Mouse (Mus musculus) lung, postnatal 14 days (tissue): Measurements from ENCODE around the gene Ifnlr1.
"Not testable (repeated sequence)": the region's sequence is repeated elsewhere in the genome, so short reads cannot be mapped to it uniquely, and the experiment has no call there.

Experiments
- DNase-seq: peaks from one replicate; pipeline ENCODE4 v3.0.0; 2021

Gene Ifnlr1

GRCm38 (mm10) chr4:135685906-135686567 lies at the start of gene Ifnlr1:
Gene Ifnlr1 (plus strand): TSS chr4:135686287.
- peak; percentile 52 for DNase-seq

DNA sequence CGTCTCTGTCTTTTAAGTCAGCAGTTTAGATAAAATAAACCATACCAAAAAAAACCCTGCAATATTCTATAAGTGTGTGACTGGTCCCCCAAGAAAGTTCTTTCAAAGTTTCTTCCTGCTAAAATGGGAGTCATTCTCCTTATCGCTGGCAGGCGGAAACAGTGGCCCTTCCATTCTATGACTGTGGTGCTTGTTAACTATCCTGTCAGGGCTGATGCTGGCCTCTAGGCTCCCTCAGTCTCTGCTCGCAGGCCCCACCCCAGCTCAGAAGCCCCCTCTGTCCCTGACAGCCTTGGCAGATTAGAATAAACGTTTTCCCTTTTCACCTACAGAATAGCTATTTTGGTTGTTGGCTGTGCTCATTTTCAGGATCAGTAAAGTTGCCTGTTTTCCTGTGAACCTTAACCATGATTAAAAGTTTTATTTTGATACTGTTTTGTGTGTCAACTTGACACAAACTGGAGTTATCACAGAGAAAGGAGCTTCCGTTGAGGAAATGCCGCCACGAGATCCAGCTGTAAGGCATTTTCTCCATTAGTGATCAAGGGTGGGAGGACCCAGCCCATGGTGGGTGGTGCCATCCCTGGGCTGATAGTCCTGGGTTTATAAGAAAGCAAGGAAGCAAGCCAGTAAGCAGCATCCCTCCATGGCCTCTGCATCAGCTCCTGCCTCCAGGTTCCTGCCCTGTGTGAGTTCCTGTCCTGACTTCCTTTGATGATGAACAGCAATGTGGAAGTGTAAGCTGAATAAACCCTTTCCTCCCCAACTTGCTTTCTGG lies 44.6 kb upstream of the Ifnlr1 start:
- DNase-seq, result not testable (repeated sequence)

DNA sequence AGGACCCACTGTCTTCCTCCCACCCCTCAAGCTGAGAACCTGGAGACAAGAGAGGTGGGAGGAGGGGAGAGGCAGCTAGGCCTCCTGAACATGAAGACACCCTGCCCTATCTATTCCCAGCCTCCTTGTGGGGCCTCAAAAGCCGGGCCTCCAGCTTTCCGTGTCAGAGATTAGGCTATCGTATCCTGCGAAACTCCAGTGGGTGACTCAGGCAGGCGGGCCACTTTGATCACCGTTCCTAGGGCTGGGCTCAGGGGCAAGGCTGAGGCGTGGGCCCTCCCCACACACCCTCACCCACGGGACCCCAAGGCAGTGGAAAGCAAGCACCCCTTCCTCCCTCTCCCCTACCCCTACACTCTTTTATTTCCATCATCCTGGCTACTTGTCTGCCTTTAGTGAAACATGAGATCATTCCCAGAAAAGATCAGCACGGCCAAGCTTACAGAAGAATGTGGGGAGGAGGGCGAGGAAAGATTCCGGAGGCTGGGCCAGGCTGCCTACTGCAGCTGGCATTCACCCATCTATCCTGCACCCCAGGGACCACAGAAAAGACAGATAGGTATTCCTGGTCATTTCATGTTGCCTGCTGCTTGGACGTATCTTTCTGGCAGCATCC lies 41.0 kb upstream of the Ifnlr1 start:
- no peak for DNase-seq

DNA sequence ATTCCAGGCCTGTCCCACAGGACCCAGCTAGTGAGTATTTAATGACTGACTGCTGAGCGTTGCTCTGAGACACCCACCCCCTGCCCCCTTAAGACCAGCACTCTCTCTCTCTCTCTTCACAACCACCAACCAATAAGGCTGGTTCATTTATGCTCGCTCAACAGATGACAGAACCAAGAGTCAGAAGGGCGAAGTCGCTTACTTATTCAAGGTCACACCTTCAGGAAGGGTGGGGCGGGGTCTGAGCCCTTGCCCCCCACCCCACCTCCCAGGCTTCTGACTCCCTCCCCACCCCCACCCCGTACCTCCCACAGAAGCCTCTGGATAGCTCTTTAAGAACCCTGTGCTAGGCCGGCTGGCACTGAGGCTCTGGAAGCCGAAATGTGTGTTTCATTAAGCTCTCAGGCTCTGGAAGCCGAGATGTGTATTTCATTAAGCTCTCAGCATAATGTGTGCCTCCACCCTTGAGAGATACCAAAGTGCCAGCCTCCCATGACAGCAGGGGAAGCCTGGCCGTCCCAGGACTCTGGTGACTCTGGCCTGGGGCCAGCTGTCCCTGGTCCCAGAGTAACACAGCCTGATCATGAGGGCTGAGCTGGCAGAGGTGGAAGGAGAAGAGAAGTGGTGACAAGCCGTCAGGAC lies 33.0 kb upstream of the Ifnlr1 start:
- peak; percentile 16 for DNase-seq

GRCm38 (mm10) chr4:135653956-135654355 lies 32.1 kb upstream of the Ifnlr1 start:
- no peak for DNase-seq

- peak; percentile 54 for DNase-seq
Observed at GRCm38 (mm10) chr4:135655499-135655898, 30.6 kb upstream of the Ifnlr1 start.

- DNase-seq, result peak; percentile 46
Observed at GRCm38 (mm10) chr4:135656094-135656589, 29.9 kb upstream of the Ifnlr1 start.

GRCm38 (mm10) chr4:135658484-135658883 lies 27.6 kb upstream of the Ifnlr1 start:
- peak; percentile 32 for DNase-seq

DNA sequence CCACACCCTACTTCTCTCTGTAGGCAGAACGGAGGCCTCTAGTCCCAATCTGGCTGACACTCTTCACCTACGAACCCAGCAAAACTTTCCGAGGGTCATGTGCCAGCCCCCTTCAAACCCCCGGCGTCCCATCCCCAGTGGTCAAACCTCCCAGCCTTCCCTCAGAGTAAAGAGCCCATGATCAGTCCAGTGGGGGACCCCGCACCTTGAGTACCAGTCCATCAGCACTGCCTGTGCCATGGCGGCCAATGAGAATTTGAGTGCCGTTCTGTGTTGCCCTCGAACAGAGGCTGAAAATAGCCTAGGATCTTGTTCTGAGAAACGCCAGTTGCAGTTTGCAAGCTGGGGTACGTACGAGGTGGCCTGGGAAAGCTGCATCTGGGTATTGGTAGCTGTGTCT lies 27.2 kb upstream of the Ifnlr1 start:
- no peak for DNase-seq

- DNase-seq, result peak; percentile 19
Observed at GRCm38 (mm10) chr4:135661082-135661809, 24.8 kb upstream of the Ifnlr1 start.

GRCm38 (mm10) chr4:135661994-135662393 lies 24.1 kb upstream of the Ifnlr1 start:
- no peak for DNase-seq

DNA sequence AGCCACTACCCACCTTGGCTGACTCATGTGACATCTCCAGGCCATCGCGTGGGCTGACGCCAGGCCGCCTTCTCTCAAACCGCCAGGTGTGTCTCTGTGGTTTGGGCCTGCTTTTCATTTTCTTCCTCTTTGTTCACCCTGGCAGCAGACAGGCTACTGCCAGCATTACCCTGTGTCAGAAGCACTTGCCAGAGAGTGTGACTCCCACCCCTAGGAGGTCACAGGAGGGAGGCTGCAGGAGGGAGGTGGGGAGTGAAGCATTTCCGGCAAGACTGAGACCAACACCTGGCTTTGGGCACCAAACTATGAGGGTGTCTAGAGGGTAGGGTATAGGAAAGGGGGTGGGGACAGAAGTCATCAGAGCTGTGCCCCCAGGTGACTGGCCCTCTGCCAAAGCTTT lies 21.4 kb upstream of the Ifnlr1 start:
- DNase-seq, result no peak

DNA sequence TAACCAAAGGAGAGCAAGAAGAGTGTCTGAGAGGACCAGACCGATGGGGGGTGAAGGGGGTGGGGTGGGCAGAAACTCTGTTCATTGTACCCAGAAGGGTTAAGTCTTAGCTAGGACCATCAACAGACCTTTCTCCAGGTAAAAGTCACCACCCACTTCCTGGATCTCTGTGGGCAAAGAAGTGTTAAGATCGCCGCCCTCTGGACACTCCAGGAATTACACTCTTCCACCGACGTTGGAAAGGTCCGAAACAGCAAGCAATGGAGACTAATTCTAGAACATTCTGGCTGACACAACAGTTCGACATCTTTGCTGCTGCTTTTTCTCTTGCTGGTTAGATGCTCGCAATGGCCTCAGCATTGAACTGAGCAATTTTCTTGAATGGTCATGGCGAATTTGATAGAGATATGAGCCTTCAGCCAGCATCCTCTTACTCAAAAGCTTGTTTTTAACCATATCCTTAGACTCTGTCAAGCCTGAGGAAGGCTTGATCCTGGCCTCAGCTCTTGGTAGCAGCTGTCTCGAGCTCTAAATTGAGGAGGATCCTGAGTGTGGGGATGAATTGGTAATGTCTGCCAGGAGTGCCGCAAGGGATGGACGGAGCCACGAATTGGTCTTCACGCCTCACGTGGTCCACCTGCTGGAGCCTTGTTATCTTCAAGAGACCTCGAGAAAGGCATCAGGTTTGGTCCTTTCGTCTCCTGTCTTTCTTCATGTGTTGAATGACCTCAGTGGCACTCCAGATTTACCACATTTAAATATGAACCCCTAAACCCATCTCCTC lies 19.7 kb upstream of the Ifnlr1 start:
- peak; percentile 59 for DNase-seq

DNA sequence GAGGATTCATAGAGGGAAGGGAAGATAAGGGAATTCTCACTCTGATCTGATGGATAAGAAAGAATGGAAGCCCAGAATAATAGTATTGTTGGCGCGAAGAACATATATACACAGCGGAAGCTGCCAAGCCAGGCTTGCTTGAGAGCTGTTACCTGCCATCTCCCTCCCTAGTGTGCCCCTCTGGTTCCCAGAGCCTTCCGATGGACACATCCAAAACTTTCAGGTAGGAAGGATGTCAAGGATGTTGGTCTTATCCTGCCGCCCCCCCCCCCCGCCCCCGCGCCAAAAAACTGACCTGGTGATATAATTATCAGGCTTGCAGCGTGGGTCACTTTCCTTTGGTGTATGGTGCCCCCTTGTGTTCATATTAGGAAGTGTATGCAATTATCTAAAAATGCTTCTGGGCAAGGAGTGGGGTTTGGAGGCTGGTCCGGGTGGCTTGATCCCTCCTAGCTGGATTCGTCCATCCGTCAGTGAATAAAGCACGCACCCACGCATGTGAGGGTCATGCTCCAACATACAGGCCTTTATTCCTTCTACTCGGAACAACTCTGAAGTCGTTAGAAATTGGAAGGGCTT lies 18.7 kb upstream of the Ifnlr1 start:
- peak; percentile 43 for DNase-seq

- no peak for DNase-seq
Observed at GRCm38 (mm10) chr4:135673507-135673906, 12.6 kb upstream of the Ifnlr1 start.

- DNase-seq, result no peak
Observed at GRCm38 (mm10) chr4:135674993-135675392, 11.1 kb upstream of the Ifnlr1 start.

DNA sequence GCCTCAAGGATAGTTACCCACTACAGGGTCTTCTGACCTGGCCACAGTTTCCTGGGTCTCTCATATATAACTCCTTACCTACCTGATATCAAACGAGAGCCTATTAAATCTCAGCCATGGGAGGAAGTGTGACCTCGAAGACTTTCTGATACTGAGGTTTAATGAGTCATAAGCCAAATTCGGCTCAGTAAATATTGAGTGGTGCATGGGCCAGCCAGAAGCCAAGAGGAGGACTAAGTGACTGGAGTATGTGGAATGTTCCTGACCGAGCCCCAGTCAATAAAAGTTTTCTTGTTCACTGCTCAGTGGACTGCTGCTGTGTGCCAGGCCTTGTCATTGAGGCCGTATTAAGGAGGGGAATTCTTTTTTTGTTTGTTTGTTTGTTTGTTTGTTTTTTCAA lies 9.6 kb upstream of the Ifnlr1 start:
- DNase-seq, result no peak

- DNase-seq, result no peak
Observed at GRCm38 (mm10) chr4:135679316-135679715, 6.8 kb upstream of the Ifnlr1 start.

GRCm38 (mm10) chr4:135681789-135682188 lies 4.3 kb upstream of the Ifnlr1 start:
- DNase-seq, result no peak

GRCm38 (mm10) chr4:135683553-135683952 lies 2.5 kb upstream of the Ifnlr1 start:
- DNase-seq, result peak; percentile 62

DNA sequence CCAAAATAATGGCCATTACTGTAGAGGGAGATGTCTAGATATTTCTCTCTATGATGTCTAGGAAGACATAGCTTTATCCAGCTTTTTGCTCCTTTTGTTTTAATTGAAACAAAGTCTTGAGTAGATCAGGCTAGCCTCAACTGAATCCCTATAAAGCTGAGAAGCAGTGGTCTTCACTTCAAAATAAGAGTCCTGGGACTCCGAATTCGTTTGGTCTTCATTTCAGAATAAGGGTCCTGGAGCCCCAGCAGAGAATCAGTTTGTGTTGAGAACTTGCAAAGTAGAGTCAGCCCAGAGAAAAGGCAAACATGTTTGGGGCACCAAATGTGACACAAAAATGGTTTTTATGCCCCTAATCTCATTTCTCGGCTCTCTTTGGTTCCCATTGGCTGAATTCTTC lies 1.4 kb upstream of the Ifnlr1 start:
- DNase-seq, result no peak
